26 mouse cellular contexts compared by ENCODE assay signal in the genomic region with DNA sequence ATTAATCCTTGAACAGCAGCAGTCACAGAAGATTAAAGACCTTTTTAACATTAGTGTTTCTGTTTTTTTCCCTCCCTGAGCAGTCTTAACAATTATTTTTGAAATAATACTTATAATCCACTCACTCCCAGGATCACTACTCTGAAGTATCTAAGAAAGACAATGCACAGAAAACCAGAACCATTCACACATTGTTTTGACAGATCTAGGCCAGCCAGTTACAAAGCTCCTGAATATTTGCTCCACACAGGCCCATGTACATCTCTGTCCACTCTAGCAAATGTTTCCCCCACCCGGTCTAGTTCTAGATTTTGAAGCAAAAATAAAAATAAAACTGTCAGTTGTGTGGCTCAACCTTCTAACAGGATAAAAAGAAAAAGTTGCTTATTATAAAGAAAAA.
"Had no signal": no experiment of that assay in that cellular context is flagged by ENCODE, and none has a peak within 500 bp of the region (broad histone marks: within the 10 kb centered on the region; RNA-seq: fewer than 3 reads in every experiment).

No protein-coding gene starts in this region.

- H3K4me1 ChIP-seq: hindbrain, embryonic 13.5 days; kidney, embryonic 15.5 days; limb, embryonic 13.5 days; limb, embryonic 15.5 days; liver, embryonic 12.5 days had no signal

- H3K9me3 ChIP-seq: heart, embryonic 13.5 days; heart, embryonic 15.5 days; hindbrain, embryonic 10.5 days; hindbrain, embryonic 13.5 days; hindbrain, embryonic 15.5 days; kidney, embryonic 15.5 days; limb, embryonic 13.5 days; limb, embryonic 15.5 days; liver, embryonic 12.5 days had no signal

- H3K27ac ChIP-seq: gastrocnemius, adult 2 months; heart, adult 2 months; heart, embryonic 13.5 days; heart, embryonic 15.5 days; hindbrain, embryonic 10.5 days; hindbrain, embryonic 13.5 days; hindbrain, embryonic 15.5 days; hindbrain, postnatal 0 days; kidney, embryonic 15.5 days; kidney, postnatal 0 days; limb, embryonic 13.5 days; limb, embryonic 15.5 days; liver, embryonic 12.5 days; liver, embryonic 14.5 days had no signal

- ATAC-seq: hindbrain, postnatal 0 days; intestine, embryonic 16.5 days; liver, embryonic 12.5 days had no signal

- H3K27me3 ChIP-seq: heart, embryonic 13.5 days; heart, embryonic 15.5 days; hindbrain, embryonic 13.5 days; hindbrain, embryonic 15.5 days; kidney, embryonic 15.5 days; limb, embryonic 13.5 days; limb, embryonic 15.5 days; liver, embryonic 12.5 days had no signal

- H3K4me2 ChIP-seq: heart, embryonic 11.5 days; heart, embryonic 13.5 days; heart, embryonic 15.5 days; hindbrain, embryonic 13.5 days; hindbrain, embryonic 15.5 days; kidney, embryonic 15.5 days; limb, embryonic 13.5 days; limb, embryonic 15.5 days; liver, embryonic 12.5 days had no signal

- H3K36me3 ChIP-seq: heart, embryonic 15.5 days; hindbrain, embryonic 13.5 days; hindbrain, embryonic 15.5 days; limb, embryonic 15.5 days; liver, embryonic 12.5 days had no signal

- H3K9ac ChIP-seq: heart, embryonic 13.5 days; heart, embryonic 15.5 days; hindbrain, embryonic 13.5 days; hindbrain, embryonic 15.5 days; kidney, embryonic 15.5 days; limb, embryonic 13.5 days; limb, embryonic 15.5 days; liver, embryonic 12.5 days; liver, embryonic 14.5 days had no signal

- H3K4me3 ChIP-seq: gastrocnemius, adult 2 months; heart, adult 2 months; heart, embryonic 13.5 days; heart, embryonic 15.5 days; hindbrain, embryonic 10.5 days; hindbrain, embryonic 13.5 days; hindbrain, embryonic 15.5 days; kidney, embryonic 15.5 days; limb, embryonic 13.5 days; limb, embryonic 15.5 days; liver, embryonic 12.5 days had no signal

- DNase-seq: gastrocnemius, adult 2 months; gastrocnemius, postnatal 10 days; gastrocnemius, postnatal 25 days; heart, adult 2 months; heart, postnatal 4 days; kidney, adult 11 months; kidney, adult 2 months; kidney, adult 9 months; kidney, postnatal 14 days; kidney, postnatal 36 days; layer of hippocampus, postnatal 36 days; left cerebral cortex, postnatal 4 days had no signal
